Mouse (Mus musculus) NIH3T3 (cell line): Measurements from ENCODE around the gene Lamb1.

Experiments used
- DNase-seq: peaks from one replicate; pipeline ENCODE4 v3.0.0-alpha.2; 2012; ENCODE audit warnings: low read depth

Gene Lamb1

DNA sequence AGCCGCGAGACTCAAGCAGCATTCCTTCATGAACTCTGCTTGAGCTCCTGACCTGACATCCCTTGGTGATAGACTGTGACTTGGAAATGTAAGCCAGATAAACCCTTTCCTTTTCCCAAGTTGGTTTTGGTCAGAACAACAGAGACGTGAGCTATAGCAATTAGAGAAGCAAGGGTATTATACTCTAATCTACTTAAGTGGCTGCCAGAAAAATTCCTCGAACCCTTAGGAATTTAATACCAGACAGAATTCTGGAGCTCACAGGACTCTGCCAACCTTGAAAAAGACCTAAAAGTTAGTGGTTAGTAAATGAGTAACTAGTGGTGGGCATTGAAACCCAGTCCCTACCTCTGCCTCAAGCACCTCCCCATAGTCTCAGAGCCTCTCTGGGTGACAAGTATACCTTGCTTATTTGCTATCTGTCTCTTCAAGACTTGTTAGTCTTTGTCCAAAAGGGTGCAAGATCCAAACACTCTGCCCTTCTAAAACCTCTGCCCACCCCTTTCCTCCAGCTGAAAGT is 18.6 kb downstream of the Lamb1 start:
- DNase-seq = no peak

- DNase-seq = no peak
Measured at GRCm38 (mm10) chr12:31289046-31289445, 24.0 kb downstream of the Lamb1 start.

- no peak for DNase-seq
Measured at GRCm38 (mm10) chr12:31290951-31291350, 25.9 kb downstream of the Lamb1 start.

GRCm38 (mm10) chr12:31293361-31294142 is 28.5 kb downstream of the Lamb1 start:
- DNase-seq = no peak

DNA sequence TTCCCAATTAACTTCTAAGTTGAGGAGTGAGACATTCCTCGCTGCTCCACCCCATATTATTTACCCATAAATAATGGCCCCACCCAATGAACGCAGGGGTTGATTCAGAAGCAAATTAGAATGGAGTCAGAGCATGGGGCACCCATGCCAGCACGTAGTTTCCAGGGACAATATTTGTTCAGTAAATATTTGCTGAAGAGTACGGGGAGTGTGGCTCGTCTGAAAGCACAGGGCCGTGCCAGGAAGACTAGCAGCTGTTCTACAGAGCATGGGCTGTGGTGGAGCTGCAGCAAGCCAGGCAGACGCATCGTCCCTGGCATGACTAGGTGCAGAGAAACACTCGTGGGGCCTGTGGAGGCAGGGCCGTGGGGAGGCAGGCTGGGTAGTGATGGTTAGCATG is 29.5 kb downstream of the Lamb1 start:
- no peak for DNase-seq

- no peak for DNase-seq
Measured at GRCm38 (mm10) chr12:31294996-31295395, 30.0 kb downstream of the Lamb1 start.

DNA sequence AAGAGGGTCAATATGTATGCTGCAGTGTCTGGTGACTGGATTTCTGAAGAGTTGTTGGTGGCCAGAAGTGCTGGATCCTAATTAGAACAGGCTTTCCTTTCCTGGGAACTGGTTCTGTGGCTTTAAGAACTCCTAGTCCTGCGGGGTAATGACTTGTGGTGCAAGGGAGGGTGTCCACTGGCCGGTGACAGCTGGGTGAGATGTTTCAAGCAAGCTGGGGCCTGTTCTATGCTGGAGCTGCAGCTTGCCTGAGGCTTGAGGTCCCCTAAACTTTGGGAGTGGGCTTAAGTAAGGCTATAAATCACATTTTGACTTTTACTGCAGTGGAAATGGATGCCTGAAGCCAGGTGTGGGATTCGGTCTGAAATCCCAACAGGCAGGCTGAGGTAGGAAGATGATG is 30.5 kb downstream of the Lamb1 start:
- no peak for DNase-seq

GRCm38 (mm10) chr12:31296097-31296496 is 31.1 kb downstream of the Lamb1 start:
- DNase-seq = peak; percentile 27

GRCm38 (mm10) chr12:31298122-31298521 is 33.1 kb downstream of the Lamb1 start:
- no peak for DNase-seq

GRCm38 (mm10) chr12:31298530-31298929 is 33.5 kb downstream of the Lamb1 start:
- no peak for DNase-seq

GRCm38 (mm10) chr12:31299126-31299525 is 34.1 kb downstream of the Lamb1 start:
- no peak for DNase-seq

- DNase-seq = no peak
Measured at GRCm38 (mm10) chr12:31299676-31300197, 34.7 kb downstream of the Lamb1 start.

- no peak for DNase-seq
Measured at GRCm38 (mm10) chr12:31300276-31300675, 35.2 kb downstream of the Lamb1 start.

DNA sequence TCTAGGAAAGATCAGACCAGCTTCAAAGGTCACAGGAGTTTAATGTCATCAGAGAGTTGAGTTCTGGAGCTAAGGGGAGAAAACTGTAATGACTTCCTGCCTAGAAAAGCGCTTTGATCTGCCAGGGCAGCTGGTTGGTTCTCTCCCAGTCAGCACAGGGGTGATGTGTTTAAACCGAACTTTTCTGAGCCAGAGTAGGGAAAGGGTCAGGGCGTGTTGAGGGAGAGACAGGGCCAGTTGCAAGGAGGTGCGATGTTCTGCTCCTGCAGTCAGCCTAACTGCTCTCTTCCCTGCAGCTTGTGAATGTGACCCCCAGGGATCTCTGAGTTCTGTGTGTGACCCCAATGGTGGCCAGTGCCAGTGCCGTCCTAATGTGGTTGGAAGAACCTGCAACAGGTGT is 37.2 kb downstream of the Lamb1 start:
- DNase-seq = no peak

DNA sequence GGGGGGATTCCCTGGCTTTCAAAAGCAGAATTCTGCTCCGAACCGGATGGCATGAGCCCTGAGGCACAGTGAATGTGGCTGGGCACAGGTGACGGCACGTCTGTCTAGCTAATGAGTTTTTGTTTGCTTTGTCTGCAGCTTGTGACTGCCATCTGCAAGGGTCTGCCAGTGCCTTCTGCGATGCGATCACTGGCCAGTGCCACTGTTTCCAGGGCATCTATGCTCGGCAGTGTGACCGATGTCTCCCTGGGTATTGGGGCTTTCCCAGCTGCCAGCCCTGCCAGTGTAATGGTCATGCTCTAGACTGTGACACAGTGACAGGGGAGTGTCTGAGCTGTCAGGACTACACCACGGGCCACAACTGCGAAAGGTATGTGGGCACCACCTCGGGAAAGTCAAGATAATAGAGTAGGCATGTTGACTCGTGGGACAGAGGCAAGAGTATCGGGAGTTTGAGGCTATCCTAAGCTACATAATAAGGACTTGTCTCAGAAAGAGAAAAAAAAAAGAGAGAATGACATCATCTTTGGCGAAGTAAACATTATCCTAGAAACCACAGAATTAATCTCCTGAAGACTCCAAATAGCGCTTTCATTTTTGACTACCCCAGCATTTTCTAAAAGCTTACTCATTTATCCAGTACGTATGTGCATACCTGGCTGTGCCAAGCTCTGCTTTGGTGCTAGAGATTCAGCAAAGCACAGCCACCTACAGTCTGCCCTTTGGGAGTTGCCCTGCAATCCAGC is 37.9 kb downstream of the Lamb1 start:
- peak; percentile 55 for DNase-seq

GRCm38 (mm10) chr12:31306075-31306675 is 41.1 kb downstream of the Lamb1 start:
- DNase-seq = no peak

DNA sequence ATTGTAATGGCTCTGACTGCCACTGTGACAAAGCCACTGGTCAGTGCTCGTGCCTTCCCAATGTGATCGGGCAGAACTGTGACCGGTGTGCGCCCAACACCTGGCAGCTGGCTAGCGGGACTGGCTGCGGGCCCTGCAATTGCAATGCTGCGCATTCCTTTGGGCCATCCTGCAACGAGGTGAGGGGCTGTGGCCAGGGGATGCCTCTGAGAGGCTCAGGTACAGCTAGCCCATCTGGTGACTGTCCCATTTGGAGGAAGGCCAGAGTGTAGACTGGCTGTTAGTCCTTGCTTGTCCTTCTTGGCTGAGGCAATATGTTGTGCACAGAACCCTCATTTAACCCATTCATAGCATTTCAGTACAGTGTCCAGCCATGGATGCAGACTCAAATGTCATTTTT is 42.0 kb downstream of the Lamb1 start:
- no peak for DNase-seq

DNA sequence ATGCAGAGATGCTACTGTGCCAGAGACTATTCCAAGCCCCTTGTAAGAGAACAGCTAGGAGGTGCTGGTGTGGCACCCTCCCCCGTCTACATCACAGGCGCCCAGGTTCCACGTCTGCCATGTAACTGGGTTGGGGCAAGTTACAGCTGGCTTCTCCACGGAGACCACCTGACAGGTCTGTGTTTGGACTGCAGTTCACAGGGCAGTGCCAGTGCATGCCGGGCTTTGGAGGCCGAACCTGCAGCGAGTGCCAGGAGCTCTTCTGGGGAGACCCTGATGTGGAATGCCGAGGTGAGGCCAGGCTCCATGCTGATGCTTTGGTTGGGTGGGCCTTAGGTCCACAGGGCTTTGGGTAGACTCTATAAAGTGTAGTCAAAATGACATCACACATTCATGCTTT is 42.7 kb downstream of the Lamb1 start:
- no peak for DNase-seq

DNA sequence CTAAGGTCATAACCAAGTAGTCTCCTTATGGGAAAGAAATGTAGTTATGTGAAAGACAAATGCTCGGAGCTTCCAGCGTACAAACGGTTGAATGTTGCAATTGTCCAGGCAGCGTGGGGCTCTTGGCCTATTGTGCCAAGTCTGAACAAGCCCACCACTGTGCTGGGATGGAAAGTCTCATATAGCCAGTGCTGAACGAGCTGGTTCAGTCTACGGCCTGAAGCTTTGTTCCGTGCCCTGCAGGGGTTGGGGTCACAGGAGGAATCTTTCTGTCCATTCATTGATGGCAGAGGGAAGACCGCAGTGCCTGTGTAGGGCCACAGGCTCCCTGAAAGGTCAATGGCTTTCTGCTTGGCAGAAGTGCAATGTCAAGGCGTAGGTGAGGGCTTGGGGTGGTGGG is 45.7 kb downstream of the Lamb1 start:
- DNase-seq = no peak

- DNase-seq = no peak
Measured at GRCm38 (mm10) chr12:31311671-31312265, 46.7 kb downstream of the Lamb1 start.

DNA sequence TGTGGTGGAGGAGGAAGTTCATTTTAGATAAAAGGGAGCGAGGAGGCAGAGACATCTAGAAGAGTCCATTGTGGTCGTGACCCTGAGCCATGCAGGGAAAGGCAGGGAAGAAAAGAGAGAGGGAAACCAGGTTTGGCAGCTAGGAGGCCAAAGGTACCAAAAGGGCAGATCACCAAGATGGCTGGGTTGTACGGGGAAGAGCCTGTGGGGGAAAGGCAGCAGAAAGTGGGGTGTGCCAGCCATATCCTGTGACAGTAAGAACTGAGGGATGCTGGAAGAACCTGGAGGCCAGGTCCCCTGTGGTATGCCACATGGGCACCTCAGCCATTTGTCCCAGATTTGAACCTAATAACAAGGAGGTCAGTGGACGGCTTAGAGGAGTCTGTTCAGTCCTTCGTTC is 47.2 kb downstream of the Lamb1 start:
- no peak for DNase-seq

GRCm38 (mm10) chr12:31313136-31313535 is 48.1 kb downstream of the Lamb1 start:
- no peak for DNase-seq
